Mouse (Mus musculus): ENCODE results near the gene Sema6c. TPM values are rescaled to one million over a fixed set of nuclear protein-coding genes. Genes with fewer than 3 reads are reported as not detected.

The Sema6c gene
- polyA plus RNA-seq, 1 experiment from 2014 or later, result 5.8 TPM

DNA sequence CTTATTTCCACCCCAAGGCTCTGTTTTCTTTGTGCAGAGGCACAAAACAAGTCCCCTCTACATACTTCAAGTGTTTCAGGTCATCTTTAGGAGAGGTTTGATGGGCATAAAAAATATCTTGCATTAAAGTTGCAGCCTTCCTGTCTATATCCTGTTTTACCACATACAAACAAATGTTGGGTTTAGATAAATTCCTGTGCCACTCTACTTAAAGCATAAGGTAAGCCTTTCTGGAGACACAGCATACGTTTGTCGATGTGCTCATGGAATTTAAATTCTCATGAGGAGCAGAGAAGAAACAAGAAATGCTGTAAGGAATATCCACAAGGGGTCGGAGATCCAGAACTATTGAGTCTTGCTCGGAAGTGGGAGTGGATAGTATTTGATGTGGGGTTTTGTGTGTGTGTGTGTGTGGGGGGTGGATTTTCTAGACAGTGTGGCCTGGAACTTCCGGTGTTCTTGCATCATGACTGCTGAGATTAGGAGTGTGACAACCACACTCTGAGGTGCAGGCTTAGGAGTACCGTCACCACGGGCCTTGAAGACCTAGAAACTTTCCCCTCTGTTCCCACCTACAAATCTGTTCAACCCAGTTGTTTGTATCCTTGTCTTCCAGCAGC lies 24.7 kb upstream of the Sema6c start:
- H3K4me1 ChIP-seq (ENCODE audit: control insufficient read depth in 2 of 2, insufficient read depth in 2 of 2, low read length in 2 of 2), result peaks cover 5 to 17% of the 10 kb centered on the region in 2 experiments
- ATAC-seq (ENCODE audit: insufficient number of reproducible peaks, insufficient read depth, low FRiP score, low read depth), result no peak
- H3K27ac ChIP-seq (replicated peaks in 1 of 2; ENCODE audit: control insufficient read depth in 1 of 2, insufficient read depth in 1 of 2, low read depth in 2 of 2, low read length in 2 of 2), result no peak overlapping the region
- H3K36me3 ChIP-seq (ENCODE audit: control insufficient read depth, insufficient read depth, low read length), result peaks cover 20% of the 10 kb centered on the region; the same call in 1 of the 2 replicates
- no peaks in the 10 kb centered on the region for H3K9me3 ChIP-seq (ENCODE audit: control insufficient read depth, low read length)
- peak overlapping the region; percentile 70 for H3K4me2 ChIP-seq (ENCODE audit: low read length)
- peak overlapping the region in 1 of 2 experiments; percentile 35; a peak in 1 of 4 replicates for H3K4me3 ChIP-seq (ENCODE audit: control insufficient read depth in 1 of 2, insufficient read depth in 1 of 2, low read depth in 1 of 2, low read length in 2 of 2)
- H3K9ac ChIP-seq (ENCODE audit: low read length), result no peak overlapping the region
- H3K27me3 ChIP-seq (ENCODE audit: control insufficient read depth, insufficient read depth, low read length), result no peaks in the 10 kb centered on the region
- WGBS, result 74% methylated on average over 7 of the region's 7 CpGs

DNA sequence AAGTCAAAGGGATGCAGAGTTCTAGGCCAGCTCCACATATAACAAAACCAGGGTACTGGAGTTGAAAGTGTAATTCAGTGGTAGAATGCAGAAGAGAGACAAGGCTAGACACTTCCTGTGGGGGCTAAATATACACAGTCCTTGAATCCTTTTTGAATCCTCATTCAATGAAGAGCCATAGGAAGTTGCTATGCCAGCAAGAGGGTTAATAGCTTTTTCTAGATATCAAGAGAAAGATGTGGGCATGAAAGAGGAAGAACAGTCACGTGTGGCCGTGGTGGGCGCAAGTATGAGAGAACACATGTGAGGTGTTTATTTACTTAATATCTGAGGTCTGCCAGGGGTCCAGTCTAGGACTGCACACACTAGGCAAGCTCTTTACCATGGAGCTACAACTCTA lies 23.9 kb upstream of the Sema6c start:
- H3K9me3 ChIP-seq (ENCODE audit: control insufficient read depth, low read length), result no peaks in the 10 kb centered on the region
- no peaks in the 10 kb centered on the region for H3K27me3 ChIP-seq (ENCODE audit: control insufficient read depth, insufficient read depth, low read length)
- H3K4me2 ChIP-seq (ENCODE audit: low read length), result no peak overlapping the region
- H3K36me3 ChIP-seq (ENCODE audit: control insufficient read depth, insufficient read depth, low read length), result peaks cover 17% of the 10 kb centered on the region; the same call in 1 of the 2 replicates
- H3K4me1 ChIP-seq (ENCODE audit: control insufficient read depth in 2 of 2, insufficient read depth in 2 of 2, low read length in 2 of 2), result peaks cover 5 to 17% of the 10 kb centered on the region in 2 experiments
- no peak overlapping the region for H3K4me3 ChIP-seq (ENCODE audit: control insufficient read depth in 1 of 2, insufficient read depth in 1 of 2, low read depth in 1 of 2, low read length in 2 of 2)
- no peak overlapping the region for H3K27ac ChIP-seq (replicated peaks in 1 of 2; ENCODE audit: control insufficient read depth in 1 of 2, insufficient read depth in 1 of 2, low read depth in 2 of 2, low read length in 2 of 2)
- WGBS, result 91% methylated on average over 3 of the region's 3 CpGs
- no peak for ATAC-seq (ENCODE audit: insufficient number of reproducible peaks, insufficient read depth, low FRiP score, low read depth)
- no peak overlapping the region for H3K9ac ChIP-seq (ENCODE audit: low read length)

DNA sequence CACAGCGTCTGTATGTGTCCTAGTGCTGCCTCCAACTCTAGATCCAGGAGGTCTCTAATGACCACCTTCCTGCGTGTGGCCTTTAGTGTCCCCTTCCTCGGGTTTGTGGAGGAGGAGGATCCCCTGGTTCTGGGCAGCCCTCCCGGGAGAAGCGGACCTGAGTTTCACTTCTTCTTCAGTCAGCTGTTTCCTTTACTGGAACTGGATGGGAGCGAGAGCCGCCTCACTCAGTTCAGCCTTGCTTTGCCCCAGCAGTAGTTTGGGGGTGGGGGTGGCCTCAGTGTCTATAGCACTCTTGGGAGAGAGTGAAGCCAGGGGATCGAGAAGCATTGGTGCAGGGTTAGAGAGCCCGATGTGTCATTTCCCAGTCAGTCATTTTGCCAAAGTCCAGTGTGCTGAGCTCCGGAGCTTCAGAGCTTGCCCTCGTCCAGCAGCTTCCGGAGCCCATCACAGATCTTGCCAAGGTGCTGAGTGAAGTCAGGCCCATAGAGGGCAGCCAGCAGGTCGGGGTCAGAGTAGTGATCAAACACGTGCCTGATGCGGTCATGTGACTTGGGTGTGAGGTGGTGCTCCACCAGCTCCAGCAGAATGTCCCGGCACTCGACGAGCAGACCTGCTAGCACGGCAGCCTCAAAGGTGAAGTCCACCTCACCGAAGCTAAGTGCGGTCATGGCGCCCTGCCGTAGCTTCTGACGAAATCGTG lies 20.5 kb upstream of the Sema6c start:
- no peak overlapping the region for H3K27ac ChIP-seq (replicated peaks in 1 of 2; ENCODE audit: control insufficient read depth in 1 of 2, insufficient read depth in 1 of 2, low read depth in 2 of 2, low read length in 2 of 2)
- peak overlapping the region in 1 of 2 experiments; percentile 13; a peak in 1 of 4 replicates for H3K4me3 ChIP-seq (ENCODE audit: control insufficient read depth in 1 of 2, insufficient read depth in 1 of 2, low read depth in 1 of 2, low read length in 2 of 2)
- H3K27me3 ChIP-seq (ENCODE audit: control insufficient read depth, insufficient read depth, low read length), result no peaks in the 10 kb centered on the region
- H3K4me1 ChIP-seq (ENCODE audit: control insufficient read depth in 2 of 2, insufficient read depth in 2 of 2, low read length in 2 of 2), result peaks cover 0 to 12% of the 10 kb centered on the region in 2 experiments; a peak in 2 of 4 replicates
- H3K4me2 ChIP-seq (ENCODE audit: low read length), result peak overlapping the region; percentile 52
- H3K36me3 ChIP-seq (ENCODE audit: control insufficient read depth, insufficient read depth, low read length), result peaks cover 9% of the 10 kb centered on the region; the same call in 1 of the 2 replicates
- H3K9ac ChIP-seq (ENCODE audit: low read length), result 0 out of 2 replicates have a peak overlapping the region, but pooled peaks have one; percentile 30
- WGBS, result 58% methylated on average over 25 of the region's 25 CpGs
- no peaks in the 10 kb centered on the region for H3K9me3 ChIP-seq (ENCODE audit: control insufficient read depth, low read length)
- no peak for ATAC-seq (ENCODE audit: insufficient number of reproducible peaks, insufficient read depth, low FRiP score, low read depth)

DNA sequence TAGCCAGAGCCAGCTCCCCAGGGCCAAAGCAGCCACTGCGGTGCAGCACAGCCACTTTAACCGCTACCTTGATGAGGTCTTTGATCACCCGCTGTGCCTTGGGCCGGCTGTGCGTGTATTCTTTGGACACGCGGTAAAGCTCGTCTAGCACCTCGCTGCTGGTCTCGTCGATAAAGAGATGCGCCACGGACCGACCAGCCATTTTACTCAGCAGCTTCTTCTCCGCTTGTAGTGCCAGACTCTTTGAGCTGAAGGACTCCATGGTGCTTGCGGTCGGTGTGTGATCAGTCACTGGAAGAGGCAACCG lies 20.0 kb upstream of the Sema6c start:
- Histone ChIP-seq H3K9ac (ENCODE audit: low read length) (0 out of 2 replicates have a peak overlapping the region, but pooled peaks have one; percentile 30), H3K36me3 (ENCODE audit: control insufficient read depth, insufficient read depth, low read length) (peaks cover 9% of the 10 kb centered on the region; the same call in 1 of the 2 replicates), H3K4me1 (ENCODE audit: control insufficient read depth in 2 of 2, insufficient read depth in 2 of 2, low read length in 2 of 2) (peaks cover 0 to 7% of the 10 kb centered on the region in 2 experiments; a peak in 2 of 4 replicates), H3K27ac (replicated peaks in 1 of 2; ENCODE audit: control insufficient read depth in 1 of 2, insufficient read depth in 1 of 2, low read depth in 2 of 2, low read length in 2 of 2) (no peak overlapping the region), H3K9me3 (ENCODE audit: control insufficient read depth, low read length) (no peaks in the 10 kb centered on the region), H3K27me3 (ENCODE audit: control insufficient read depth, insufficient read depth, low read length) (no peaks in the 10 kb centered on the region), H3K4me2 (ENCODE audit: low read length) (peak overlapping the region; percentile 52), H3K4me3 (ENCODE audit: control insufficient read depth in 1 of 2, insufficient read depth in 1 of 2, low read depth in 1 of 2, low read length in 2 of 2) (peak overlapping the region in 1 of 2 experiments; percentile 13; a peak in 1 of 4 replicates)
- 44% methylated on average over 18 of the region's 18 CpGs for WGBS
- no peak for ATAC-seq (ENCODE audit: insufficient number of reproducible peaks, insufficient read depth, low FRiP score, low read depth)

DNA sequence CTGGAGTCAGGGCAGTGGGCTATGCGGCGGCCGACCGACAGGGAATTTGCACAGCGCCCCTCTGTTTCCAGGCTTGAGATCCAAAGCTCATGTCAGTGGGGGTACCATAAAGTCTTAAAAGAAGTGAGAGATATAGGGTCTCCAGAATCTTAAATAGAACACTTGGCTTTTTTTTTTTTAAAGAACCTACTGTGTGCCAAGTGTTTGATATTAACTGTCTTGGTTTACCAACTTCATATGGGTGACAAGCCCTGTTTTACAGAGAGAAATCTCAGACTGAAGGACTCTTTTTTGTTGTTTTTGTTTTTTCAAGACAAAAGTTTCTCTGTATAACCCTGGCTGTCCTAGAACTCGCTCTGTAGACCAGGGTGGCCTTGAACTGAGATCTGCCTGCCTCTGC lies 19.5 kb upstream of the Sema6c start:
- H3K27ac ChIP-seq (replicated peaks in 1 of 2; ENCODE audit: control insufficient read depth in 1 of 2, insufficient read depth in 1 of 2, low read depth in 2 of 2, low read length in 2 of 2), result no peak overlapping the region
- no peak overlapping the region for H3K4me3 ChIP-seq (ENCODE audit: control insufficient read depth in 1 of 2, insufficient read depth in 1 of 2, low read depth in 1 of 2, low read length in 2 of 2)
- no peak for ATAC-seq (ENCODE audit: insufficient number of reproducible peaks, insufficient read depth, low FRiP score, low read depth)
- 91% methylated on average over 6 of the region's 6 CpGs for WGBS
- H3K9me3 ChIP-seq (ENCODE audit: control insufficient read depth, low read length), result no peaks in the 10 kb centered on the region
- peaks cover 0 to 2% of the 10 kb centered on the region in 2 experiments; a peak in 1 of 4 replicates for H3K4me1 ChIP-seq (ENCODE audit: control insufficient read depth in 2 of 2, insufficient read depth in 2 of 2, low read length in 2 of 2)
- H3K36me3 ChIP-seq (ENCODE audit: control insufficient read depth, insufficient read depth, low read length), result peaks cover 9% of the 10 kb centered on the region; the same call in 1 of the 2 replicates
- H3K4me2 ChIP-seq (ENCODE audit: low read length), result no peak overlapping the region; the same call in 1 of the 2 replicates
- H3K9ac ChIP-seq (ENCODE audit: low read length), result no peak overlapping the region
- H3K27me3 ChIP-seq (ENCODE audit: control insufficient read depth, insufficient read depth, low read length), result no peaks in the 10 kb centered on the region

DNA sequence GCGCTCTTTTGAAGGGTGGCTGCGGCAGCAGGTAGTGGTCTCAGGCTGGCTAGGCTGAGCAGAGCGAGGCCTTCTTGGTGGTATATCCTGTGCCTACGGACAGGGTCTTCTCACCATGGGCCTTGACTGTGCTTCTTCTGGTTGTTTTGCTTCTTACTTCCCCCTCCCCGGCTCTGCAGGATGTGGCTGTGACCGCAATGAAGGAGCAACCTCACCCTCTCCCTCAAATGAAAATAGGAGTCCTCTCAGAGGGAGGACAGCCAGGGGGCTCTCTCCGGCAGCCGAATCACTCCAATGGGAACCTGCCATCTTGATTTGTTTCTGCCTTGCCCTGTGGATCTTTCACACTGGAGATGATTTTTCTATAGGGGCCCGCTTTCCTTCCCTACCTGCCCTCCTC lies 18.8 kb upstream of the Sema6c start:
- H3K4me2 ChIP-seq (ENCODE audit: low read length), result no peak overlapping the region
- H3K27ac ChIP-seq (replicated peaks in 1 of 2; ENCODE audit: control insufficient read depth in 1 of 2, insufficient read depth in 1 of 2, low read depth in 2 of 2, low read length in 2 of 2), result no peak overlapping the region
- H3K9me3 ChIP-seq (ENCODE audit: control insufficient read depth, low read length), result no peaks in the 10 kb centered on the region
- H3K9ac ChIP-seq (ENCODE audit: low read length), result no peak overlapping the region
- no peaks in the 10 kb centered on the region for H3K4me1 ChIP-seq (ENCODE audit: control insufficient read depth in 2 of 2, insufficient read depth in 2 of 2, low read length in 2 of 2)
- 92% methylated on average over 9 of the region's 9 CpGs for WGBS
- H3K4me3 ChIP-seq (ENCODE audit: control insufficient read depth in 1 of 2, insufficient read depth in 1 of 2, low read depth in 1 of 2, low read length in 2 of 2), result no peak overlapping the region
- H3K36me3 ChIP-seq (ENCODE audit: control insufficient read depth, insufficient read depth, low read length), result peaks cover 9% of the 10 kb centered on the region; the same call in 1 of the 2 replicates
- H3K27me3 ChIP-seq (ENCODE audit: control insufficient read depth, insufficient read depth, low read length), result no peaks in the 10 kb centered on the region
- ATAC-seq (ENCODE audit: insufficient number of reproducible peaks, insufficient read depth, low FRiP score, low read depth), result no peak

DNA sequence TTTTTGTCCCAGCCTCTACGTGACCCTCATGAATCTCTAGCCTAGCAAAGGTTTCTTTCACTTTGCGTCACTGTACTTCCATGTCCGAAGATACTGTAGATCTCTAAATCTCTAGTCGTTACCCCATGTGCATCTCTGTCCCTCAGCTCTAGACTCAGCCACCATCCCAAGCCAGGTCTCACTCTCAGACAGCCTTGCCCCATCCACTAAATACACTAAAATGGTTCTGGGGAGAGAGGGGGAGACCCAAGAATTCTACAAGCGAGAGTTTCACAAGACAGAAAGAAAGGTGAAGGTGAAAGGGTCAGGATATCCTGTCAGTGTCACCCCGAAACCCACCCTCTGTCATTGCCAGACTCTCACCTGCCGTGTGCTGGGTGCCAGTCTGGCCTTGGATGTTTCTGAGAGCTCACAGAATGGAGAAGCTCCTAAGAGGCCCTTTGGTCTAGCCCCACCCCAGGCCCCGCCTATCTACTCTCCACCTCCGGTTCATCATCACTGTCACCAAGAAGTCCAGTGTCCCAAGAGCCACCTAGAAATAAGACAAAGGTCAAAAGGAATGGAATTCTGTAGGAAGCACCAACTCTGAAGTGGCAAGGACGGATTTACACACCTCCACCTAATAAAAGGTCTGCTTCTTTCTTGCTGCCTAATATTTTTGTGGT lies 18.2 kb upstream of the Sema6c start, which contains the start of gene Tnfaip8l2:
Tnfaip8l2 (minus strand) TSS at position 409 of the 665 bp plus-strand sequence.
- no peak within 1 kb of the TSS for H3K27ac ChIP-seq (replicated peaks in 1 of 2; ENCODE audit: control insufficient read depth in 1 of 2, insufficient read depth in 1 of 2, low read depth in 2 of 2, low read length in 2 of 2)
- no peaks in the 10 kb centered on the region for H3K27me3 ChIP-seq (ENCODE audit: control insufficient read depth, insufficient read depth, low read length)
- no peaks in the 10 kb centered on the region for H3K4me1 ChIP-seq (ENCODE audit: control insufficient read depth in 2 of 2, insufficient read depth in 2 of 2, low read length in 2 of 2)
- WGBS, result 77% methylated on average over 10 of the region's 10 CpGs
- H3K4me3 ChIP-seq (ENCODE audit: control insufficient read depth in 1 of 2, insufficient read depth in 1 of 2, low read depth in 1 of 2, low read length in 2 of 2), result no peak within 1 kb of the TSS
- H3K36me3 ChIP-seq (ENCODE audit: control insufficient read depth, insufficient read depth, low read length), result peaks cover 9% of the 10 kb centered on the region; the same call in 1 of the 2 replicates
- H3K4me2 ChIP-seq (ENCODE audit: low read length), result no peak within 1 kb of the TSS
- no peak for ATAC-seq (ENCODE audit: insufficient number of reproducible peaks, insufficient read depth, low FRiP score, low read depth)
- no peaks in the 10 kb centered on the region for H3K9me3 ChIP-seq (ENCODE audit: control insufficient read depth, low read length)
- H3K9ac ChIP-seq (ENCODE audit: low read length), result no peak within 1 kb of the TSS

Measured in heart, embryonic 14.5 days (tissue).